Mouse (Mus musculus): ENCODE data around the gene Pcx.

GRCm38 (mm10) chr19:4670776-4671175, 160.5 kb downstream of the Pcx start:
- TF ChIP-seq CTCF (IDR thresholded peaks at IDR 0.05) (no peak), POLR2A (IDR thresholded peaks at IDR 0.05; ENCODE audit: insufficient read depth, low read depth, low read length) (no peak)

All from heart, adult 2 months (tissue).